Mouse (Mus musculus) c-Kit-negative CD71-positive TER-119-positive erythroid progenitor cells, embryonic 14.5 days (primary cell): ENCODE data around the gene Tmsb4x.

ENCODE experiments used
- DNase-seq: peaks from one replicate; pipeline ENCODE4 v3.0.0-alpha.2; 2013; ENCODE audit warnings: low read depth, low spot score

Tmsb4x gene

DNA sequence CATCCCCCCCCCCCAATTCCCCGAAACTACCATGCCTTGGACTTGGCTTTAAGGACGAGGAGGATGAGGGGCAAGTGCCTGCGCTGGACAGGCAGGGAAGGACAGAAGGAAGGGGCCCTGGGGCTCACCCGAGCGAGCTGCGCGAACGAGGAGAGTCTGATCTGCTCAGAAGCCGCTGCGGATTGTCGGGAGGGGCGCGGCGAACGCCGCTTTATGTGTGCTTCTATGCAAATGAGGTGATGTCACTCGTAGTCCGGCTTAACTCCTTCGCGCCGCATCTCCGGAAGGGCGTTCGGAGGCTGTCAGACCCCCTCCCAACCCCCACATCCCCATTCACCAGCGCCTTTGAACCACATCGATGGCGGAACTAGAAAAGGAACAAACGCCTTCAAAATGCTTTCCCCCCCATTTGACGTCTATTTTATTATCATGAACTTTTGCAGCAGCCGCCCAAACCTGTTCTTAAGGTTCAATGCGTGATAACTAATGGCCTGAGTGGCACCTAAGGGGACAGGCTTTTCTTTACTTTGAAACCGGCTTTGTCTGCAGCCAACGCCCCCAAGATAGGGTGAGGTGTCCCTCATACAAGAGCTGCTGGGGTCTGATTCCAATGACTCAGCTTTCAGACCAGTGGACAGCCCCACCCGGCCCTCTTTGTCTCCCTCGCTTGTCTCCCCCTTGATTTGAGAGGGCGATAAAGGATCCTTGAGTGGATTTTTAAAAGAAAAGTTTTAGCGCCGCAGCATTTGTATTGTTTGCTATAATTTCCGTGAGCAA is at the start of gene Tmsb4x:
Gene Tmsb4x, minus strand, starts transcription at position 338 of the 777 bp plus-strand sequence.
- no peak for DNase-seq

DNA sequence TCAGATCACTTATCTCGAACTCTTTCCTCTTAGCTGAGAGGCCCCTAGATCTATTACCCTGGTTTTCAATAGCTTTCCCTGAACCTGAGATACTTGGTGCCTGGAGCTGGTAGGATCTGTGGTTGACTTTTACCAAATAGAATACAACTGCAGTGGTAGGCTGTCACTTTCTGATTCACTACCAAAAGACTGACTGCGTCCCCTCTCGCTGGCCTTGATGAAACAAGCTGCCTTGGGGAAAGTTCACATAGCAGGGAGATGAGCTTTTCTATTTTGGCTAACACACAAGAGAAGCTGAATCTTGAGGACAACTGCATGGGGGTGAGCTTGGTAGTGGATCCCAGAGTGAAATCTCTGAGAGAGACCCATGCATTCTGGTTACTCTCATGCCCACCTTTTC is 32.6 kb upstream of the Tmsb4x start:
- DNase-seq = no peak

DNA sequence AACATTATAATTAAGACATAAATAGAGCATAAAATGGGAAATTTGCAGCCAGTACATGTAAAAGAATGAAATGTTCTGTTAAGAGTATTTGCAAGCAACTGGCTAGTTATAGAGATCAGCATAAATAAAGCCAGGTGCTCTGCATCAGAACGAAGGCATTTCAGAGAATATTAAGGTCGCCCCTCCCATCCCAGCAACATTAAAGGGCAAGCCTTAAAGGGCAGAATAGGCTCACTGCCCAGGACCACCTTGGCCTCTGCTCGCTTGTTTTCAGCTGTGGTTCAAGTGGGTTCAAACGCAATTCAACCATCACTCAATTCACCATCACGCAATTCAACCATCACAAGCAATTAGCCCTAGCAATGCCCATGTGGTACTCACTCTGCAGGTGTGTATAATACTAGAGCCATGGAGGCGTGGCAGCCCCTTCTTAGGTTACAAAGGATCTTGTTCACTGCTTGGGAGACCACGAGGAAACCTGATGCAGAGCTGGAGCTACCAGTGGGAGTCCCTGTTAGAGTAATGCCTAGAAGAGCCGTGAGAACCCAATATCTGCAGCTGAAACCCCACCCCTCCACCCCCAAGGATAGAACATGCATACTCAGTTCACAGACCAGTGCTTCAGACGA is 30.3 kb upstream of the Tmsb4x start:
- no peak for DNase-seq

DNA sequence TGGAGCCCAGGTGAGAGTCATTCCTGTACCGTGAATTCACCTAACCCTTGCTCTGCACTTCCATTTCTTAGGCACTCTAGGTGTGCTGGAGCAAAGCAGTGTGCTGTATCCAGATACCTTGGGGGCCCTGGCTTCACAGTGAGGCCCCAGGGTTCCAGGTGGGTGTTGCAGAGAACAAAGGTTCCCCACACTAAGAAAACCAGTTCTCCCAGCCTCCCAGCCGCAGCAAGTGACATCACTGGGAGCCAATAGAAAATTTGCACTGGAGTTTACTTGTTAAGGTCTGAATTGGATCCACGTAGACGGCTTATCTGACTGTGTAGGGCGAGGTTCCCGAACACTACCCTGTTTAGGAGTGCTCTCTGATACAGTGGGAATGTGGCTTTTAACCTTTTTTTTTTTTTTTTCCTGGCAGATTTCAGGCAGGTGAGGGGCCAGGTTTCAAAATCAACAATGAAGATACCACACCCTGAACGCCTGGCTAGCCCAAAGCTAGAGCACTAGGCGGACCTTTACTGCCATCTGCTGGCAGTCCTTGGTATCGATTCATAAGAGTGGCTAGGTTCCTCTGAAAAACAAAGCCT is 24.1 kb upstream of the Tmsb4x start:
- DNase-seq = no peak

DNA sequence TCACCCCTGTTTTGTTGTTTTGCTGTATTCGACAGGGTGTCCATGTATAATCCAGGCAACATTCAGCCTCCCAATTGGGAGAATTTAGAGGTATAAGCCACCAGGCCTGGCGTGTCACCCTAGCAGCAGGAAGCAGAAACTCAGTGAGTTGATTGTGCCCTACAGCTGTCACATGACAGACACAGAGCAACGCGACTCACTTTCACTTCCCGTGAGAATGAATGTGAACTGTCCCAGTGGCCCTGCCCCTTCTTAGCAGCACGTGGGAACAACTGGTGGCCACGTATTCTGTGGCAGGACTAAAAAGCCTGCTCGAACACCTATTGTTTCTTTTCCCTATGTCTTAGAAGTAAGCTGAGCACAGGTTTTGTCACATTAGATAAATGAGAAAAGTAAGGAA is 22.0 kb upstream of the Tmsb4x start:
- DNase-seq = no peak

GRCm38 (mm10) chrX:167229819-167230218 is 20.7 kb upstream of the Tmsb4x start:
- no peak for DNase-seq

DNA sequence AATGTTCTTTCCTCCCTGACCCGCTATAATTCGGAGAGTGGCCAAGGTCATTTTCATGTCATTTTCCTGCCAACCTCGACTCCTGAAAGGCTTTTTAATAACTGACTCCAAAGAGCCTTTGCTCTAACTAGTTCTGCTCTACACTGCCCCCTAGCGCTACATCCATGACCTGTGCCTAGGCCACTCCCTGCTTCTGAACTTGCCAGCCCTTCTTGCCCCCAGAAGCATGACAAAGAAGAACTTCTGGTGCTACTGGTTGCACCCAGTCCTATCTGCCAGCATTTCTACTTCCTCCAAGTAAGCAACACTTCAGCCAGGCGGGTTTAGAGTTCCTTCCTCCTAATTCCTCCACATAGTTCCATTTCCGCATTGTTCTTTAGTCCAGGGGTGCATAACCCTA is 20.1 kb upstream of the Tmsb4x start:
- DNase-seq = no peak

- DNase-seq = no peak
These were observed 18.6 kb upstream of the Tmsb4x start for GRCm38 (mm10) chrX:167227756-167228155.

GRCm38 (mm10) chrX:167227138-167227537 is 18.0 kb upstream of the Tmsb4x start:
- no peak for DNase-seq

GRCm38 (mm10) chrX:167226570-167226969 is 17.5 kb upstream of the Tmsb4x start:
- no peak for DNase-seq

DNA sequence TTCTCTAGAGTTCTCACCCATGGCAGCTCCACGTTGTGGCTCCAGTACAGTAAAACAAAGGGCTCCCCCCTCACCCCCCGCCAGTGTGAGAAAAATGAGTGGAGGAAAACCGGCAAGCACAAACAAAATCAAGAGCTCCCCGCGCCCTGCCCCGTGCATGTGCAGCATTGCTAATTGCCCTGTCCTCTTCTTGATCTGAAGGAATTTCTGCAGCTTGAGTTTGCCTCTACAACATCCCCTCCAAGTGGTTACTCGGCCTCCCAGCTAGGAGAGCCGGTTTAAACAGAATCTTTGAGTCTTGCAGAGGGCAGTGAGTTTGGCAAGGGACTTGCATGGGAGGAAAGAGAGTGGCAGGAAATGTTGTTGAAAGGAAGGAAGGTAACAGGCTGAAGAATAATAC is 3.6 kb upstream of the Tmsb4x start:
- DNase-seq = no peak

GRCm38 (mm10) chrX:167211871-167212555 is 2.9 kb upstream of the Tmsb4x start:
- DNase-seq = no peak

DNA sequence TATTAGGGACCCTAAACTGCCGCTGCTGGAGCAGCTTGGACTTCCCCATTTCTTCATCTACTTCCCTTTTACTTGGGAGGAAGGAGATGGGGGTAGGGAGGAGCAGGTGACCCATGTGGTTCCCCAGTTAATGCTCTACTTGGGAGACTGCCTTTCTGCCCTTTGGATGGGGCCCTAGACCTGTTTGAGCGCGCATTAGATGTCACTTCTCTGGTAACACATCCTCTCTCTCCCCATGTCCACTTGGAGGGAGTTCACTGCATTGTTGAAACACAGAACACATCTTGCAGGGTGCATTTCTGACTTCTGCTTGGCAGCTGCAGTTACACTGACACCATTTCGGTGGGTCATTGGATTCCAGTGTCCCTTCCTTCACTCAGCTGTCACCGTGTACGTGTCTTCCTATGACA is 1.2 kb upstream of the Tmsb4x start:
- no peak for DNase-seq

- DNase-seq = no peak
These were observed 713 bp upstream of the Tmsb4x start for GRCm38 (mm10) chrX:167209828-167210227.

DNA sequence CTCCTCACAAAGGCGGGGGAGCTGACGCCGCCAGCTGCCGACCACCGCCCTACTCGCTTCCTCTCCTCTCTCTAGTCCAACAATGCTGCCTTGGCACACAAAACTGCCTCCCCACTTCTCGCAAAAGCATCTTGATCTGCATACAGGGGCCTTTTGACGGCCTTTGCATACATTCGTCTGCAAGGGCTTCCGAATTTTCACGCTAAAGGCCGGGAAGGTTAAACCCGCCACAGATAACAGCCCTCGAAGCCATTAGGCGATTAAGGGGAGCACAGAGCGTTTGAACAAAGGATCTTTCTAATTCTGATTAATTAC is 652 bp downstream of the Tmsb4x start:
- no peak for DNase-seq

DNA sequence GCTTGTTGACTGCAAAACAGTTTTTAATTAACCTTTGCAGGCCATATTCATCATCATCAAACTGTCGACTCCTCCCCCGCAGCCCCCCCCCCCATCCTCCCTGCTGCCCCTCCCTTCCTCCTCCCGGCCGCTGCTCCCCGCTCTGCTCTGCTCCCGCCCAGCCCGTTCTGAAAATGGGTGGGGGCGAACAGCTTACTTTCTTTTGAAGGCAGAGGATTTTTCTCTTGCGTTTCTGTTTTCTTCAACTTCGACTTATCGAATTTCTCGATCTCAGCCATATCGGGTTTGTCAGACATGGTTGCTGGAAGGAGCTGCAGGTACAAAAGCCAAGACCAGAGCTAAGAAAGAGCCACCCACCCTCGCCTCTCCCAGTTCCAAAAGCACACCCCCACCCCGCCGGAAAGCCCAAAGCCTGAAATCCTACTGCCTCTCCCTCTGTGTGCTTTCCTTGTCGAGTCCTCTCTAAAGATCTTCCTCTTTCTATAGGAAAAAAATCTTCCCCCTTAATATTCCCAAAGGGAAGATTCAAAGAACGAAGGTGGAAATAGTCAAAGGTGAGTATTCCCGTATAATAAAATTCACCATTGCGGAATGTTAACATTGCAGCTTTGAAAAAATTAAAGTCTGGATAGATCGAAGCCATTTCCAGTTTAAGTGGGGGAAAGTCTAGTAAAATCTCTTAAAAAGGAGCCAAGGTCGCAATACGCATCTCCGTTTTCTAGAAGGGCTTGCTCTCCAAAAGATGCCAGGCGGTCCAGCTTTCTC is 1.2 kb downstream of the Tmsb4x start:
- no peak for DNase-seq

- DNase-seq = no peak
These were observed 3.1 kb downstream of the Tmsb4x start for GRCm38 (mm10) chrX:167205813-167206520.

- DNase-seq = no peak
These were observed 7.8 kb downstream of the Tmsb4x start for GRCm38 (mm10) chrX:167201365-167201764.

- DNase-seq = no peak
These were observed 13.9 kb downstream of the Tmsb4x start for GRCm38 (mm10) chrX:167195228-167195649.

DNA sequence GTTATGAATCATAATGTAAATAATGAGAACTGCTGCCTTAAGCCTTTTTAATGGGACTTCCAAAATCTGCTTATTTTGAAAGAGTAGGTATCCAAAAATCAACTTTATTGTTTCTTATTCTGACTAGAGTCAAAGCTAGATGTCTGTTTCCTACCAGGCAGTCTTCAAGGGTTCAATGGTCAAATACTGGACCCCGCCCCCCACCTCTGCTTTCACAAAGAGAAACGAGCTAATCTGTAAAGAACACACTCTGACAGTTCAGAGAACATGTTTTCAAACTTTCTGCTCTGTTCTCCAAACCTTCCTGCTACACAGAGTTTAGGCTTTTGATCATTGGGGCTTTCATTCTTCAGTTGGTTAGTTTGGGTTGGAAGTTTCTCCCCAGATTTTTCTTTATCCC is 22.8 kb downstream of the Tmsb4x start:
- no peak for DNase-seq

- no peak for DNase-seq
These were observed 25.6 kb downstream of the Tmsb4x start for GRCm38 (mm10) chrX:167183535-167183934.
